Mouse (Mus musculus) lung, postnatal 10 days (tissue): Measurements from ENCODE around the gene Acot8.

Source experiments
- DNase-seq: peaks from one replicate; pipeline ENCODE4 v3.0.0; 2021

The Acot8 gene

GRCm38 (mm10) chr2:164804533-164805331, at the start of gene Acot8, which contains the start of gene Zswim3:
TSS of gene Acot8 (minus strand) at chr2:164804882.
TSS of gene Zswim3 (plus strand) at chr2:164805098.
- DNase-seq: peak; percentile 99

DNA sequence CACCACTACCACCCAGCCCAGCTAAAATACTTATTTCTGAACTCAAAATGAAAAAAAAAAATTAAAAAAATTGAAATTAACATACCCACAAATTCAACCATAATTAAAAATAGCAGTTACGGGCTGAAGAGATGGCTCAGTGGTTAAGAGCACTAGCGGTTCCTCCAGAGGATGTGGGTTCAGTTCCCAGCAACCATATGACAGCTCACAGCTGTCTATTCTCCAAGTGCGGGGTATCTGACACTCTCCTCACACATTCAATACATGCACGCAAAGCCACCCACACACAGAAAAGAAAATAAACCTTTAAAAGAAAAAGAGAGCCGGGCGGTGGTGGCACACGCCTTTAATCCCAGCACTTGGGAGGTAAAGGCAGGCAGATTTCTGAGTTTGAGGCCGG, 45.4 kb upstream of the Acot8 start:
- no peak for DNase-seq

GRCm38 (mm10) chr2:164845782-164846181, 41.1 kb upstream of the Acot8 start:
- no peak for DNase-seq

DNA sequence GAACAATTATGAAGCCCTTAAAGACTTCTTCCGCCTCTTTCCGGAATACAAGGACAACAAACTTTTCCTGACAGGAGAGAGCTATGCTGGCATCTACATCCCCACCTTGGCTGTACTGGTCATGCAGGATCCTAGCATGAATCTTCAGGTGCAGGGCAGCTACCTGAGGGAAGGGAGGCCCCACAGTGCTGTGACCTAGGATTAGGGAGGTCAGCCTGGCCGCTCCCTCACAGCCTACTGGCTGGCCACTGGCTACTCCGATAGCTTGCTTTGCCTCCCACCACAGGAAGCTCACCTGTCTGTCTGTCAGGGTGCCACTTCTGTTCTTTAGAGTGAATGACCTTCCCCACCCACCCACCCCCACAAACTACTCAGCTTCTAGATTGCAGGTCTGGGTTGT, 30.5 kb upstream of the Acot8 start:
- DNase-seq: no peak

DNA sequence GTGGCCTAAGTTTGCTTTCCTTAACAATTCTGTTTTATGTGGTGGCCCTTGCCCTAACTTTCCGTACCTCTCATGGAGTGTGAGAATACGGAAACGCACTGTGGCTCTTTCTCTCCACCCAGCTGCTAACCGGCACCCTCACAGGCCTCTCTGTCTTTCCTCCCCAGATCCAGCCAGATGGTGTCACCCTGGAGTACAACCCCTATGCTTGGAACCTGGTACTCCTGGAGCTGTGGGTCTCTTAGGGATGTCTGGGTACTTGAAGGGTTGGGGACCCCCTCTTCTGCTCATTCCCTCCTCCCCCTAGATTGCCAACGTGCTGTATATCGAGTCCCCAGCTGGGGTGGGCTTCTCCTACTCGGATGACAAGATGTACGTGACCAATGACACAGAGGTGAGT, 29.8 kb upstream of the Acot8 start:
- DNase-seq: peak; percentile 47

DNA sequence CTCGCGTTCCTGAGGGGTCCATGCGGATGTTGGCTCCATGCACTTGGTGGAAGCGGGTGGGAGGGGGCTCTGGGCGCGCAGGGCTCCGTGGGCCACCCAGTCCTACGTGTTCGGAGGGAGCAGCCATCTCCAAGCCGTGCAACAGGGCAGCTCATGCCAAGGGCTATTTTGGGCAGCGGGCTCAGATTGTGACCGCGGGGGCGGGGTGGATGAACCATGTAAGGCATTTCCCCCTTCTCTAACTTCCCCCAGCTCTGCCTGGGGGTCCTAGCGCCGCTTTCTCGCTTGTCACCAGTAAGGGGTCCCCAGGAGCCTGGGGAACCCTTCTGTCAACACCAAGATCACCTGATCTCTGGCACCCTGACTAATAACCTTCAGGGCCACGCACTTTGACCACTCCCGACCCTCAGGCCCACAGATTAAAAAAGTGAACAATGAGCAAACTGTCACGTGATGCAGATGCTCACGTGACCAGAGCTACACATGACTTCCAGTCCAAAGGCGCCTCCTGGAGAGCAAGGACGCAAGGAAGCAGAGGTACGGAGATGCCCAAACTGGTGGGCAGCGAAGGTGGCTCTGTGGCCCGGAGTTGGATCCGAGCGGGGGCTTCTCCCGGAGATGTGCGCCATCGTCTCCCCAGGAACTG, 28.8 kb upstream of the Acot8 start, which contains the start of gene Neurl2:
TSS of gene Neurl2 (minus strand) at position 143 of the 646 bp plus-strand sequence.
- DNase-seq: peak; percentile 94

- DNase-seq: peak; percentile 90
Observed at GRCm38 (mm10) chr2:164832748-164833301, 28.1 kb upstream of the Acot8 start, which contains the start of gene Ctsa. TSS of gene Ctsa (plus strand) at chr2:164832873.

DNA sequence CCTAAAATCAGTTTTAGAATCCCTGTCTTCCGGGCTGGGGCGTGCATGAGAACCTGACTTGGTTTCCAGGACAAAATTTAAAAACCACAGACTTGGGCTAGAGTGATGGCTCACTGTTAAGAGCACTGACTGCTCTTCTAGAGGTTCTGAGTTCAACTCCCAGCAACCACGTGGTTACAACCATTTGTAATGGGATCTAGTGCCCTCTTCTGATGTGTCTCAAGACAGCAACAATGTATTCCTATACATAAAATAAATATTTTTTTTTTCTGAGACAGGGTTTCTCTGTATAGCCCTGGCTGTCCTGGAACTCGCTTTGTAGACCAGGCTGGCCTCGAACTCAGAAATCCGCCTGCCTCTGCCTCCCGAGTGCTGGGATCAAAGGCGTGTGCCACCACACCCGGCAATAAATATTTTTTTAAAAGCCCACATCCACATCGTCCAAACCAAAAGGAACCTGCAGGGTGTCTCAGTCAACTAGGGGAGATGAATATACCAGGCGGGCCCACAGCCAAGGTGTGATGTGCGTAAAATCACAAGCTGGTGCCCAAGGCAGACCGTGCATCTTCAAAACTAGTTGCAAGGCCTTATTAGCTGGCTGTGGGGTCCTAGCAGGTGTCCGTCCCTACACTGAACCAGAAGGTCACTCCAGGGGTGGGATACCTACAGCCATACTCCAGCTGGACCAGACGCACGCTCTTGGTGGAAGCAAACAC, 27.5 kb upstream of the Acot8 start:
- DNase-seq: no peak

DNA sequence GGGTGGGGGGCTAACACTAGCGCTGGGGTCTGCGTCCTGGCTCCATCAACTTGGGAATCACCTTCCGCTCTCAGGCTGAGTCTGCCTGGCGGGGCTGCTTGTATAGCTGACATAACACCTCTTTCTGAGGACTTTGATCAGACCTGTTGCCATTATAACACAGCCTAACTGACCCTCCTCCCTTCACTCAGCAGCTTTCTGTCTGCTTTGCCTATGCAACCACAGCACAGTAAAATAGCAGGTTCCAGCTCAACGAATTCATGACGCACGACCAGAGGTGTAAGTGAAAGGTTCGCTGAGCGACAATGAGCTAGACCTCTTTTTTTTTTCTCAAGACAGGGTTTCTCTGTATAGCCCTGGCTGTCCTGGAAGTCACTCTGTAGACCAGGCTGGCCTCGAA, 26.3 kb upstream of the Acot8 start:
- no peak for DNase-seq

- DNase-seq: no peak
Observed at GRCm38 (mm10) chr2:164829090-164829489, 24.4 kb upstream of the Acot8 start.

DNA sequence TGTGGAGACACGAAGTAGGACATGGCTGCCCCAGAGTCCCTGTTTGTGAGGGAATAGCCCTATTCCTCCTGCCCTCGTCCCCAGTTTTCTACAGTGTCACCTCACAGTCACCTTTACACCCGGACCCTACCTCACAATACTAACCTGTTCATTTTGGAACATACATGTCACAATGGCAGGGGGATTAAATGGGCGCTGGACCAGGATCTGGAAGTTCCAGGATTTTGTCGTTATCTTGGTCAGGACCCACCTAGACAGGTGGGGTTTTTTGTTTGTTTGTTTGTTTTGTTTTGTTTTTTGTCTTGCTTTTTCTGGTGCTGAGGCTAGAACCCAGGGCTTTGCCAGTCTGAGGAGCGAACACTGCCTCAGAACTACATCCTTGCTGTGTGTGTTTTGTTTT, 23.8 kb upstream of the Acot8 start, which contains the start of gene Spata25:
TSS of gene Spata25 (minus strand) at position 101 of the 400 bp plus-strand sequence.
- no peak for DNase-seq

GRCm38 (mm10) chr2:164827146-164827850, 22.6 kb upstream of the Acot8 start:
- DNase-seq: no peak

- no peak for DNase-seq
Observed at GRCm38 (mm10) chr2:164825521-164825920, 20.8 kb upstream of the Acot8 start.

GRCm38 (mm10) chr2:164823969-164824368, 19.3 kb upstream of the Acot8 start:
- DNase-seq: no peak

- no peak for DNase-seq
Observed at GRCm38 (mm10) chr2:164823181-164823585, 18.5 kb upstream of the Acot8 start.

GRCm38 (mm10) chr2:164822636-164823165, 18.0 kb upstream of the Acot8 start, which contains the start of gene Zswim1:
TSS of gene Zswim1 (plus strand) at chr2:164822686.
- DNase-seq: peak; percentile 100

GRCm38 (mm10) chr2:164821060-164821459, 16.4 kb upstream of the Acot8 start:
- no peak for DNase-seq

DNA sequence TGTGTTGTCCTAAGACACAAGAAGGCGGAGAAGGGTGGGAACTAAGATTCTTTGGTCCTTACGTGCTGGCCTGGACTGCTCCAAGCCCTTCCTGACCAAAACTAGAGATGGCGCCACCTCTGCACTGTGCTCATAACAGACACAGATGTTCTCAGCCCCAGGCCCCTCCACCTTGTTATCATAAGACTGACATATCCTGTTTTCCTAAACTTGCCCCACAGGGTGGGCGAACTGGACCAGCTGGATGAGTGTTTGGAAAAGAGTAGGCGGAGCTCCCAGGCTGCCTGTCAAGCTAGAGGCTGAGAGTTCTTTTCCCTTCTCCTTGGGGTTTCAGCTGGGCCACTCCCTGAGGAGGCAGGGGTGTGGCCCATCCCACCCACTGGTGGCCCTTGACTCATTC, 13.0 kb upstream of the Acot8 start:
- peak; percentile 58 for DNase-seq

DNA sequence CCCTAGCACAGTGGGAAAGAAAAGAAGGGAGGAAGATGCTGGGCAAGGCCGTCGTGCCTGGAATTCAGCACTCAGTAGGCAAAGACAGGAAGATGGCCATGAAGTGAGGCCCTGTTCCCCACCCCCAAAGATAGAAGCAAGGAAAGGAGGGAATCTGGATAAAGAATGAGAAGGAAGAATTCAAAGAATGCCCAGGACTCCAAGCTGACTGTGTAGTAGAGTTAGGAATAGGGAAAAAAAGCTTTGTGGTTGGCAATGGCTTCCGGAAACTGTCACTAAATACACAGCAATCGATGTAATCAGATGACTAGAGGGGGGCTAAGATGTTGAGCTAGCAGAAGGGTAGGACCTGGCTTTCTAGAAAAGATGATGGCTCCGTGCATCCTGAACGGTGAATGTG, 12.5 kb upstream of the Acot8 start:
- DNase-seq: no peak

DNA sequence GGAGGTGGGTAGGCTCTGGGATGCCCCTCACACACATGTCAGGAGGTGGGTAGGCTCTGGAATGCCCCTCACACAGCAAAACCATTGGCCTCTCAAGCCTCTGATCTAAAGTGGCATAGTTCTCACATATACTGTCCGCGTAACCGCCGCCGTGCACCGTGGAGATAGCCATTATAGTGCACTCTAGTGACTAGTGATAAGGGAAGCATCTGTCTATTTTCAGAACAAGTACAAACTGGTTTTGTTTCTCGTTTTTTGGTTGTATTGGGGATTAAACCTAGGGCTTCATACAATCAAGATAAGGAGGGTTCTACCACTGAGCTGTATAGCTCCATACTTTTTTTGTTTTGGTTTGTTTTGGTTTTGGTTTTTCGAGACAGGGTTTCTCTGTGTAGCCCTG, 11.1 kb upstream of the Acot8 start:
- no peak for DNase-seq

DNA sequence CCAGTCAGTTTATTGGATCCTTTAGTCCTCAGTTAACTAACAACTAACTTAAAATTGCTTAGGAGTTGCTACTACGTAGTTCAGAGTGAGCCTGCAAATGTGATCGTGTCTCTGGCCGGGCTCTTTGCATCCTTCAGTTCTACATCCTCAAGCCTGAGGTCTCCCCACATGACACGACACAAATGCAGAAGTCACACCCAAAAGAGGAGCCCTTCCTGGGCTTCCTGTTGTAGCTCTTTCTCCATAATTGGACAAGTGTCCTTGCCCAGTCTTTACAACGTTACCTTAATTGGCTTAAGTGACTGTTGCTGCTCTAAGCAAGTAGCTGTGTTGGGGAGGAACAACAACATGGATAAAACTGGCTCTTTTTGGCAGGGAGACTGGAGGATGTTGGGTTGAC, 10.7 kb upstream of the Acot8 start:
- no peak for DNase-seq

GRCm38 (mm10) chr2:164813557-164813956, 8.9 kb upstream of the Acot8 start:
- no peak for DNase-seq
